Mouse (Mus musculus): ENCODE measurements around the gene Kcnd3. TPM values are rescaled to one million over a fixed set of nuclear protein-coding genes. Genes with fewer than 3 reads are reported as not detected.

Gene Kcnd3
- polyA plus RNA-seq, 1 experiment from 2014 or later: 3.1 TPM

GRCm38 (mm10) chr3:105450641-105451470 is 1.3 kb upstream of the Kcnd3 start:
- Histone ChIP-seq H3K9me3 (ENCODE audit: control insufficient read depth, low read length) (no peaks in the 10 kb centered on the region), H3K27ac (ENCODE audit: low read length) (peak overlapping the region; percentile 19; the same call in 1 of the 2 replicates), H3K4me3 (ENCODE audit: low read length) (peak overlapping the region; percentile 64), H3K4me1 (ENCODE audit: control insufficient read depth, insufficient read depth, low read length) (peaks cover 19% of the 10 kb centered on the region), H3K9ac (ENCODE audit: low read depth, low read length) (peak overlapping the region; percentile 38; the same call in 1 of the 2 replicates), H3K36me3 (ENCODE audit: control insufficient read depth, insufficient read depth, low read length) (no peaks in the 10 kb centered on the region), H3K27me3 (replicated peaks; ENCODE audit: control insufficient read depth, insufficient read depth, low read length) (peaks cover 41% of the 10 kb centered on the region), H3K4me2 (ENCODE audit: low read depth, low read length) (peak overlapping the region; percentile 100)
- WGBS: 3% methylated on average over 22 of the region's 22 CpGs
- peak; percentile 37 for ATAC-seq

GRCm38 (mm10) chr3:105452556-105453213 is 555 bp downstream of the Kcnd3 start:
- Histone ChIP-seq H3K9ac (ENCODE audit: low read depth, low read length) (peak overlapping the region; percentile 71), H3K27me3 (replicated peaks; ENCODE audit: control insufficient read depth, insufficient read depth, low read length) (peaks cover 43% of the 10 kb centered on the region), H3K4me2 (ENCODE audit: low read depth, low read length) (peak overlapping the region; percentile 100), H3K4me3 (ENCODE audit: low read length) (peak overlapping the region; percentile 64), H3K9me3 (ENCODE audit: control insufficient read depth, low read length) (no peaks in the 10 kb centered on the region), H3K27ac (ENCODE audit: low read length) (peak overlapping the region; percentile 59), H3K36me3 (ENCODE audit: control insufficient read depth, insufficient read depth, low read length) (no peaks in the 10 kb centered on the region), H3K4me1 (ENCODE audit: control insufficient read depth, insufficient read depth, low read length) (peaks cover 19% of the 10 kb centered on the region)
- ATAC-seq: peak; percentile 55
- WGBS: under 1% methylated on average over 49 of the region's 60 CpGs

GRCm38 (mm10) chr3:105453214-105453950 is 1.3 kb downstream of the Kcnd3 start:
- peaks cover 43% of the 10 kb centered on the region for H3K27me3 ChIP-seq (replicated peaks; ENCODE audit: control insufficient read depth, insufficient read depth, low read length)
- no peaks in the 10 kb centered on the region for H3K9me3 ChIP-seq (ENCODE audit: control insufficient read depth, low read length)
- peaks cover 19% of the 10 kb centered on the region for H3K4me1 ChIP-seq (ENCODE audit: control insufficient read depth, insufficient read depth, low read length)
- H3K4me2 ChIP-seq (ENCODE audit: low read depth, low read length): peak overlapping the region; percentile 100
- no peaks in the 10 kb centered on the region for H3K36me3 ChIP-seq (ENCODE audit: control insufficient read depth, insufficient read depth, low read length)
- no peak for ATAC-seq
- H3K4me3 ChIP-seq (ENCODE audit: low read length): peak overlapping the region; percentile 64
- WGBS: under 1% methylated on average over 19 of the region's 19 CpGs
- H3K9ac ChIP-seq (ENCODE audit: low read depth, low read length): peak overlapping the region; percentile 71
- peak overlapping the region; percentile 59; the same call in 1 of the 2 replicates for H3K27ac ChIP-seq (ENCODE audit: low read length)

- Histone ChIP-seq H3K27me3 (replicated peaks; ENCODE audit: control insufficient read depth, insufficient read depth, low read length) (peaks cover 23% of the 10 kb centered on the region; the same call in 1 of the 2 replicates), H3K27ac (ENCODE audit: low read length) (no peak overlapping the region), H3K36me3 (ENCODE audit: control insufficient read depth, insufficient read depth, low read length) (no peaks in the 10 kb centered on the region), H3K4me1 (ENCODE audit: control insufficient read depth, insufficient read depth, low read length) (peaks cover 5% of the 10 kb centered on the region), H3K4me3 (ENCODE audit: low read length) (no peak overlapping the region), H3K9ac (ENCODE audit: low read depth, low read length) (no peak overlapping the region), H3K9me3 (ENCODE audit: control insufficient read depth, low read length) (no peaks in the 10 kb centered on the region), H3K4me2 (ENCODE audit: low read depth, low read length) (no peak overlapping the region)
- no peak for ATAC-seq
- 75% methylated on average over 4 of the region's 4 CpGs for WGBS
Measured at GRCm38 (mm10) chr3:105457657-105458056, 5.5 kb downstream of the Kcnd3 start.

GRCm38 (mm10) chr3:105466538-105466937 is 14.4 kb downstream of the Kcnd3 start:
- H3K27me3 ChIP-seq (replicated peaks; ENCODE audit: control insufficient read depth, insufficient read depth, low read length): 0 out of 2 replicates have a peak, but pooled peaks cover 2% of the 10 kb centered on the region
- WGBS: 61% methylated on average over 8 of the region's 8 CpGs
- no peak overlapping the region for H3K4me2 ChIP-seq (ENCODE audit: low read depth, low read length)
- ATAC-seq: no peak
- H3K27ac ChIP-seq (ENCODE audit: low read length): no peak overlapping the region
- H3K4me1 ChIP-seq (ENCODE audit: control insufficient read depth, insufficient read depth, low read length): no peaks in the 10 kb centered on the region
- no peak overlapping the region for H3K4me3 ChIP-seq (ENCODE audit: low read length)
- no peak overlapping the region for H3K9ac ChIP-seq (ENCODE audit: low read depth, low read length)
- H3K36me3 ChIP-seq (ENCODE audit: control insufficient read depth, insufficient read depth, low read length): no peaks in the 10 kb centered on the region
- no peaks in the 10 kb centered on the region for H3K9me3 ChIP-seq (ENCODE audit: control insufficient read depth, low read length)

- H3K9me3 ChIP-seq (ENCODE audit: control insufficient read depth, low read length): no peaks in the 10 kb centered on the region
- no peak overlapping the region for H3K4me2 ChIP-seq (ENCODE audit: low read depth, low read length)
- ATAC-seq: no peak
- 0 out of 2 replicates have a peak, but pooled peaks cover 2% of the 10 kb centered on the region for H3K27me3 ChIP-seq (replicated peaks; ENCODE audit: control insufficient read depth, insufficient read depth, low read length)
- no peak overlapping the region for H3K9ac ChIP-seq (ENCODE audit: low read depth, low read length)
- no peak overlapping the region for H3K4me3 ChIP-seq (ENCODE audit: low read length)
- H3K27ac ChIP-seq (ENCODE audit: low read length): no peak overlapping the region
- no peaks in the 10 kb centered on the region for H3K4me1 ChIP-seq (ENCODE audit: control insufficient read depth, insufficient read depth, low read length)
- H3K36me3 ChIP-seq (ENCODE audit: control insufficient read depth, insufficient read depth, low read length): no peaks in the 10 kb centered on the region
- 79% methylated on average over 1 of the region's 1 CpGs for WGBS
Measured at GRCm38 (mm10) chr3:105472564-105472963, 20.4 kb downstream of the Kcnd3 start.

- no peak overlapping the region for H3K4me3 ChIP-seq (ENCODE audit: low read length)
- 76% methylated on average over 1 of the region's 1 CpGs for WGBS
- ATAC-seq: no peak
- no peak overlapping the region for H3K27ac ChIP-seq (ENCODE audit: low read length)
- H3K9me3 ChIP-seq (ENCODE audit: control insufficient read depth, low read length): no peaks in the 10 kb centered on the region
- H3K36me3 ChIP-seq (ENCODE audit: control insufficient read depth, insufficient read depth, low read length): no peaks in the 10 kb centered on the region
- H3K4me1 ChIP-seq (ENCODE audit: control insufficient read depth, insufficient read depth, low read length): no peaks in the 10 kb centered on the region
- no peaks in the 10 kb centered on the region for H3K27me3 ChIP-seq (replicated peaks; ENCODE audit: control insufficient read depth, insufficient read depth, low read length)
- H3K9ac ChIP-seq (ENCODE audit: low read depth, low read length): no peak overlapping the region
- H3K4me2 ChIP-seq (ENCODE audit: low read depth, low read length): no peak overlapping the region
Measured at GRCm38 (mm10) chr3:105476408-105476807, 24.3 kb downstream of the Kcnd3 start.

- Histone ChIP-seq H3K4me1 (ENCODE audit: control insufficient read depth, insufficient read depth, low read length) (no peaks in the 10 kb centered on the region), H3K4me2 (ENCODE audit: low read depth, low read length) (no peak overlapping the region), H3K36me3 (ENCODE audit: control insufficient read depth, insufficient read depth, low read length) (no peaks in the 10 kb centered on the region), H3K27ac (ENCODE audit: low read length) (no peak overlapping the region), H3K4me3 (ENCODE audit: low read length) (no peak overlapping the region), H3K9ac (ENCODE audit: low read depth, low read length) (no peak overlapping the region), H3K27me3 (replicated peaks; ENCODE audit: control insufficient read depth, insufficient read depth, low read length) (no peaks in the 10 kb centered on the region), H3K9me3 (ENCODE audit: control insufficient read depth, low read length) (no peaks in the 10 kb centered on the region)
- no peak for ATAC-seq
- WGBS: 86% methylated on average over 4 of the region's 4 CpGs
Measured at GRCm38 (mm10) chr3:105478876-105479275, 26.7 kb downstream of the Kcnd3 start.

- Histone ChIP-seq H3K4me2 (ENCODE audit: low read depth, low read length) (no peak overlapping the region), H3K9me3 (ENCODE audit: control insufficient read depth, low read length) (no peaks in the 10 kb centered on the region), H3K36me3 (ENCODE audit: control insufficient read depth, insufficient read depth, low read length) (no peaks in the 10 kb centered on the region), H3K9ac (ENCODE audit: low read depth, low read length) (no peak overlapping the region), H3K27me3 (replicated peaks; ENCODE audit: control insufficient read depth, insufficient read depth, low read length) (no peaks in the 10 kb centered on the region), H3K4me3 (ENCODE audit: low read length) (no peak overlapping the region), H3K27ac (ENCODE audit: low read length) (no peak overlapping the region), H3K4me1 (ENCODE audit: control insufficient read depth, insufficient read depth, low read length) (no peaks in the 10 kb centered on the region)
- 66% methylated on average over 8 of the region's 8 CpGs for WGBS
- ATAC-seq: no peak
Measured at GRCm38 (mm10) chr3:105481419-105481818, 29.3 kb downstream of the Kcnd3 start.
